In genomic region chr13:73122945-73123344, GRCm38 (mm10) we compare ENCODE assay signal across 16 mouse cellular contexts.
DNase-seq lines count a peak whose midpoint lies in the region; ATAC-seq lines count a peak whose summit lies in the region.
"Had no signal": no experiment of that assay in that cellular context is flagged by ENCODE, and none has a peak within 500 bp of the region (broad histone marks: within the 10 kb centered on the region; RNA-seq: fewer than 3 reads in every experiment).

No protein-coding gene starts in this region.

- peaks cover 12% of the 10 kb centered on the region for H3K27me3 ChIP-seq in kidney, embryonic 14.5 days (ENCODE audit: control insufficient read depth, insufficient read depth, low read length)
- peaks cover 32% of the 10 kb centered on the region for H3K27me3 ChIP-seq in neural tube, embryonic 13.5 days
- no peaks in the 10 kb centered on the region for H3K27me3 ChIP-seq in limb, embryonic 15.5 days
- H3K27me3 ChIP-seq: embryonic facial prominence, embryonic 13.5 days had no signal

- intact Hi-C loops in heart, postnatal 25 days (cut with DNase I): no loop called here

- peak; percentile 41 for DNase-seq in heart, adult 11 months
- no peak for DNase-seq in heart, postnatal 25 days (ENCODE audit: low spot score)
- DNase-seq in kidney, adult 11 months: no peak
- DNase-seq in neural tube, embryonic 10.5 days (ENCODE audit: extremely low spot score, low spot score): no peak
- DNase-seq in liver: no peak
- DNase-seq: B cell, adult 2 months; cerebellum, adult 2 months; spleen, adult 18-20 months; thymus, postnatal 4 days had no signal

- H3K27ac ChIP-seq in kidney, embryonic 14.5 days (ENCODE audit: low read depth, low read length): no peak overlapping the region
- no peak overlapping the region for H3K27ac ChIP-seq in neural tube, embryonic 13.5 days (replicated peaks)
- H3K27ac ChIP-seq in limb, embryonic 15.5 days: no peak overlapping the region
- H3K27ac ChIP-seq: embryonic facial prominence, embryonic 13.5 days; kidney, embryonic 15.5 days; neural tube, embryonic 12.5 days had no signal

- 0 out of 2 replicates have a peak, but pooled peaks have one; percentile 39 for ATAC-seq in kidney, embryonic 14.5 days (ENCODE audit: low FRiP score, low TSS enrichment)
- peak; percentile 53; the same call in 1 of the 2 replicates for ATAC-seq in neural tube, embryonic 13.5 days (ENCODE audit: low read depth)
- ATAC-seq in limb, embryonic 15.5 days (ENCODE audit: insufficient number of reproducible peaks, low FRiP score, low TSS enrichment, low read depth): peak; percentile 19; the same call in 1 of the 2 replicates
- ATAC-seq: lung, postnatal 0 days had no signal

- H3K4me1 ChIP-seq in kidney, embryonic 14.5 days (ENCODE audit: control insufficient read depth, insufficient read depth, low read length): no peaks in the 10 kb centered on the region
- H3K4me1 ChIP-seq in neural tube, embryonic 13.5 days (replicated peaks): peaks cover 7% of the 10 kb centered on the region
- no peaks in the 10 kb centered on the region for H3K4me1 ChIP-seq in limb, embryonic 15.5 days
- H3K4me1 ChIP-seq: embryonic facial prominence, embryonic 13.5 days; kidney, embryonic 15.5 days had no signal

- no peak overlapping the region for H3K4me3 ChIP-seq in kidney, embryonic 14.5 days (ENCODE audit: low read length)
- H3K4me3 ChIP-seq in neural tube, embryonic 13.5 days: no peak overlapping the region
- no peak overlapping the region for H3K4me3 ChIP-seq in limb, embryonic 15.5 days
- H3K4me3 ChIP-seq: embryonic facial prominence, embryonic 13.5 days; kidney, embryonic 15.5 days; neural tube, embryonic 12.5 days had no signal

- H3K9ac ChIP-seq in kidney, embryonic 14.5 days (ENCODE audit: low read depth, low read length): no peak overlapping the region
- H3K9ac ChIP-seq in neural tube, embryonic 13.5 days: no peak overlapping the region
- H3K9ac ChIP-seq in limb, embryonic 15.5 days: no peak overlapping the region
- H3K9ac ChIP-seq: embryonic facial prominence, embryonic 13.5 days; kidney, embryonic 15.5 days; neural tube, embryonic 12.5 days had no signal

- no peaks in the 10 kb centered on the region for H3K9me3 ChIP-seq in kidney, embryonic 14.5 days (ENCODE audit: control insufficient read depth, low read length)
- H3K9me3 ChIP-seq in neural tube, embryonic 13.5 days: no peaks in the 10 kb centered on the region
- no peaks in the 10 kb centered on the region for H3K9me3 ChIP-seq in limb, embryonic 15.5 days
- H3K9me3 ChIP-seq: embryonic facial prominence, embryonic 13.5 days; kidney, embryonic 15.5 days; neural tube, embryonic 12.5 days had no signal

- H3K36me3 ChIP-seq in kidney, embryonic 14.5 days (ENCODE audit: control insufficient read depth, insufficient read depth, low read length): no peaks in the 10 kb centered on the region
- no peaks in the 10 kb centered on the region for H3K36me3 ChIP-seq in neural tube, embryonic 13.5 days
- no peaks in the 10 kb centered on the region for H3K36me3 ChIP-seq in limb, embryonic 15.5 days
- H3K36me3 ChIP-seq: embryonic facial prominence, embryonic 13.5 days; kidney, embryonic 15.5 days; neural tube, embryonic 12.5 days had no signal

- WGBS in kidney, embryonic 14.5 days: 95% methylated on average over 1 of the region's 1 CpGs
- 83% methylated on average over 1 of the region's 1 CpGs for WGBS in neural tube, embryonic 13.5 days
- 83% methylated on average over 1 of the region's 1 CpGs for WGBS in limb, embryonic 15.5 days

- H3K4me2 ChIP-seq in kidney, embryonic 14.5 days (replicated peaks; ENCODE audit: low read depth, low read length): no peak overlapping the region
- no peak overlapping the region for H3K4me2 ChIP-seq in neural tube, embryonic 13.5 days
- H3K4me2 ChIP-seq in limb, embryonic 15.5 days: no peak overlapping the region
- H3K4me2 ChIP-seq: embryonic facial prominence, embryonic 13.5 days; kidney, embryonic 15.5 days; neural tube, embryonic 12.5 days had no signal
